Mouse (Mus musculus) ZHBTc4 (cell line): ENCODE data around the gene Caly.

ENCODE experiments used
- DNase-seq: peaks from one replicate; pipeline ENCODE4 v3.0.0-alpha.2; 2011; ENCODE audit warnings: low read depth, low spot score

Caly gene

GRCm38 (mm10) chr7:140090601-140091000 is 8.3 kb upstream of the Caly start:
- no peak for DNase-seq

GRCm38 (mm10) chr7:140081408-140082241 is 723 bp downstream of the Caly start:
- no peak for DNase-seq

- peak; percentile 91 for DNase-seq
Observed at GRCm38 (mm10) chr7:140080503-140081156, 1.7 kb downstream of the Caly start.

GRCm38 (mm10) chr7:140078711-140079110 is 3.6 kb downstream of the Caly start:
- peak; percentile 86 for DNase-seq

- DNase-seq, result peak; percentile 68
Observed at GRCm38 (mm10) chr7:140077698-140078097, 4.7 kb downstream of the Caly start.

- DNase-seq, result no peak
Observed at GRCm38 (mm10) chr7:140070042-140070711, 12.2 kb downstream of the Caly start.

GRCm38 (mm10) chr7:140067397-140067796 is 15.0 kb downstream of the Caly start:
- no peak for DNase-seq

- DNase-seq, result peak; percentile 87
Observed at GRCm38 (mm10) chr7:140063092-140063491, 19.3 kb downstream of the Caly start.

GRCm38 (mm10) chr7:140062307-140062706 is 20.0 kb downstream of the Caly start:
- peak; percentile 65 for DNase-seq

- no peak for DNase-seq
Observed at GRCm38 (mm10) chr7:140061832-140062130, 20.6 kb downstream of the Caly start.

- peak; percentile 72 for DNase-seq
Observed at GRCm38 (mm10) chr7:140060936-140061831, 21.2 kb downstream of the Caly start.

GRCm38 (mm10) chr7:140059601-140060000 is 22.7 kb downstream of the Caly start:
- DNase-seq, result no peak

- no peak for DNase-seq
Observed at GRCm38 (mm10) chr7:140058528-140058927, 23.8 kb downstream of the Caly start.

GRCm38 (mm10) chr7:140057413-140058407 is 24.6 kb downstream of the Caly start:
- DNase-seq, result peak; percentile 94

GRCm38 (mm10) chr7:140054124-140054523 is 28.2 kb downstream of the Caly start:
- no peak for DNase-seq

- DNase-seq, result peak; percentile 75
Observed at GRCm38 (mm10) chr7:140049115-140049689, 33.1 kb downstream of the Caly start.

GRCm38 (mm10) chr7:140048361-140049114 is 33.8 kb downstream of the Caly start, which contains the start of gene Msx3:
Gene Msx3, minus strand, starts transcription at chr7:140049089.
- DNase-seq, result peak; percentile 52

GRCm38 (mm10) chr7:140047811-140048311 is 34.5 kb downstream of the Caly start:
- peak; percentile 72 for DNase-seq

GRCm38 (mm10) chr7:140045546-140045945 is 36.8 kb downstream of the Caly start:
- no peak for DNase-seq
